Mouse (Mus musculus): ENCODE measurements around the gene Enpp7.

Gene Enpp7

GRCm38 (mm10) chr11:118985571-118985970 lies 2.4 kb upstream of the Enpp7 start:
- in situ Hi-C loops (cut with MboI; ENCODE audit: low pct_unique_long_range_greater_than_20kb in 1 of 2, low sequenced_read_pairs in 2 of 2, unreplicated experiment in 1 of 2): no loop called here

DNA sequence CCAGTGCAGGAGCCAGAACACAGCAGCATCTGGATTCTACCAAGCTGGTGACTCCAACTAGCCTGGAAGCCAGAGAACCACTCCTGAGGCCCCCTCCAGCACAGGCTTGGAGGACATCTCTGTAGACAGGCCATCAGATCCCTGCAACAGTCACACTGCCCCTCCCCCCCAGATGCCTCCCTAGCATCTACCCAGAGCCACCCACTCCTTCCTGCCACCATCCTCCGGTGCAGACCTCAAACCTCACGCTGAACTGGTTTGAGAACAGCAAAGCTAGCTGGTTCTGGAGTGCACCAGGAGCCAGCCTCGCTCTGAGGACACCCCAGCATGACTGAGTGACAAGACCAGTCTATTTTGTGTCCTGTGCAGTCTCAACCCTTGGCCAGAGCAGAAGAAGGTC lies 4.8 kb downstream of the Enpp7 start:
- in situ Hi-C loops (cut with MboI; ENCODE audit: low pct_unique_long_range_greater_than_20kb in 1 of 2, low sequenced_read_pairs in 2 of 2, unreplicated experiment in 1 of 2): no loop called here

DNA sequence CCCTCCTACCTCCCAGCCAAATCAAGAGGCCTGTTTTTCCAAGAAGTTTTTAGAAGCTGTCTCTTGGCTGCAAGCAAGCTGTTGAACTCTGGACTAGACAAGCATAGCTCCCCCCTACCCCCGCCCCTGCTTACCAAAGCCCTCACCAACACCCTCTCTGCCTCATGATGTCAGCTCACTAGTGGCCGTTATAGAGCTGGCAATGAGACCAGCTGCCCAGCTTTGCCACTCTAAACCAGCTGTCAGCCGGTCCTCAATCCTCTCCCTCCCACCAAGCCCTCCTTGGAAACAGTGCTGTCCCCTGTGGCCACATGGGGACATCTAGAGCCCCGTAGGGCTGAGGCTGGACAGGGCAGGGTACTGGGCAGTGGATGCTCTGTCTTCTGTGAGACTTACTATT lies 7.5 kb downstream of the Enpp7 start:
- in situ Hi-C loops (cut with MboI; ENCODE audit: low pct_unique_long_range_greater_than_20kb in 1 of 2, low sequenced_read_pairs in 2 of 2, unreplicated experiment in 1 of 2): no loop called here

GRCm38 (mm10) chr11:118997182-118997581 lies 9.2 kb downstream of the Enpp7 start:
- in situ Hi-C loops (cut with MboI; ENCODE audit: low pct_unique_long_range_greater_than_20kb in 1 of 2, low sequenced_read_pairs in 2 of 2, unreplicated experiment in 1 of 2): no loop called here

GRCm38 (mm10) chr11:118998540-118999265 lies 10.7 kb downstream of the Enpp7 start:
- in situ Hi-C loops (cut with MboI; ENCODE audit: low pct_unique_long_range_greater_than_20kb in 1 of 2, low sequenced_read_pairs in 2 of 2, unreplicated experiment in 1 of 2): no loop called here

DNA sequence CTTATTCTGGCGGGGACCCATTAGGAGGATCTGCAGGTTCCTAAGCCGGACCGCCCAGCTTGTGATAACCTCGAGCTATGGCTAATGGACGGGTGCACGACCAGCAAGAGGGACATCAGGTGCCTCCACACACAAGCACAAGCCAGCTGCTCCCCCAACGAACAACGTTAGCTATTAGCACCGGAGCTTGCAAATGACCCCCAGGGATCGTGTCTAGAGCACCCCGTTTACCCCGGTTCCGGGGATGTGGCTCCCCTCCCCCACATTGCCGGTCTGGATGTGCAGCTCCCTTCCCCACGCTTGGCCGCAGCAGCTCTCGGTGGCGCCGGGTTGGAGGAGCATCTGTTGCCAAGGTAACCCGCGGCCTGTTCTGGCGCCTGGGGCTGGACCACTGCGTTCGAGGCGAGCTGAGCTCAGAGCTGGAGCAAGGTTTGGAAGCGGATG lies 11.4 kb downstream of the Enpp7 start:
- in situ Hi-C loops (cut with MboI; ENCODE audit: low pct_unique_long_range_greater_than_20kb in 1 of 2, low sequenced_read_pairs in 2 of 2, unreplicated experiment in 1 of 2): no loop called here

DNA sequence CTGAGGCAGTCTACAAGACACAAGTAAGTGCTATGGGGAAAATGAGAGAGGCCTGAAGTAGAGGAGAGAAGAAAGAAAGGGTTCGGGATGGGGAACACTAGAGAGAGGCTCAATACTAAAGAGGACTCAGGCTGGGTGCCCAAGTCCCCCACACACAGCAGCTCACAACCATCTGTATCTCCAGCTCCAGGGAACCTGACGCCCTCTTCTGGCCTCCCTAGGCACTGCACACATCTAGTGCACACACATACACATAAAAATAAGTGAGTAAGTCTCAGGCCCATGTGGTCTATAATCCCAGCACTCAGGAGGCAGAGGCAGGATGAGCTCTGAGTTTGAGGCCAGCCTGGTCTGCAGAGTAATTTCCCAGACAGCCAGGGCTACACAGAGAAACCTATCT lies 12.9 kb downstream of the Enpp7 start:
- in situ Hi-C loops (cut with MboI; ENCODE audit: low pct_unique_long_range_greater_than_20kb in 1 of 2, low sequenced_read_pairs in 2 of 2, unreplicated experiment in 1 of 2): no loop called here

- in situ Hi-C loops (cut with MboI; ENCODE audit: low pct_unique_long_range_greater_than_20kb in 1 of 2, low sequenced_read_pairs in 2 of 2, unreplicated experiment in 1 of 2): no loop called here
Observed at GRCm38 (mm10) chr11:119001493-119002128, 13.6 kb downstream of the Enpp7 start.

DNA sequence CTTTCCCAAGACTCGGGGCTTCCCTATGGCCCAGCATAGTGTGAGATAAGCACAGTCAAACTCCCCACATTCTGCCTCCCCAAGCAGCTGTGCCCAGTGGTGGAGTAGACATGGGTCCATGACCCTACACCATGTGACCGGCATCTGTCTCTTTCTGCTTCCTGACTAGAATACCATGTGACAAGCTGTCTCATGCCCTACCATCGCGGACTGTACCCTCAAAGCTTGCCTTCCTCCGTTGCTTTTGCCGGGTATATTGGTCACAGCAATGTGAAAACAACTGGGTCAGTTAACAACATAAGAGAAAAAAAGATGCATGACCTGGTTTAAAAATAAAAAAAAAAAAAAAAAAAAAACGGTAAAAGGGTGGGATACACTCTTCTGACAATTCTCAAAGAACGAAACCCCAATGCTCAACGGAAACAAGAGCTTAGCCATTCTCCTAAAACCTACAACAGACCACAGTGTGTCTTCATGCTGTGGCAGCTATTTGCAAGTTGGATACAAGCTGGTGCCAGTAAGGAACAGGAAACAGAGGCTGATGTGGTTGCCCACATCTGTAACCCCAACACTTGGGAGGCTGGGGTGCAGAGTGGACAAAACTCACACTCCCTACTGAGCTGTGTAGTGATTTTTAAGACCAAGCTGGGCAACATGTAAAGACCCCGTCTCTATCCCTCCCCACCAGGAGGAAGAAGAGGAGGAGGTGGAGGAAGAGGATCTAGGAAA lies 17.7 kb downstream of the Enpp7 start:
- in situ Hi-C loops (cut with MboI; ENCODE audit: low pct_unique_long_range_greater_than_20kb in 1 of 2, low sequenced_read_pairs in 2 of 2, unreplicated experiment in 1 of 2): no loop called here

DNA sequence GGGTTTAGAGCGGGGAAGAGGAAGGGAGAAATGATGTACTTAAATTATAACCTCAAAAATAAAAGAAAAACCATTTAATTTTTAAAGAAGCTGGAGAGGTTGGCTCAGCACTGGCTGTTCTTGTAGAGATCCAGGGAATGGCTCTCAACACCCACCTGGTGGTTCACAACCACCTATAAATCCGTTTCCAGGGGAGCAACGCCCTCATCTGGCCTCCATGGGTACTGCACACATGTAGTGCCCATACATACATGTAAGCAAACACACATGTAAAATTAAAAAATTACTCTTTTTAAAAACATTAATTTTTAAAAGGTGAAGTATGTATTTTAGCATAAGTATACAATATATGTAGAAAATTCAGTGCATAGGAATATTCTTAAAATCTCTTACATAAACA lies 18.5 kb downstream of the Enpp7 start:
- in situ Hi-C loops (cut with MboI; ENCODE audit: low pct_unique_long_range_greater_than_20kb in 1 of 2, low sequenced_read_pairs in 2 of 2, unreplicated experiment in 1 of 2): no loop called here

DNA sequence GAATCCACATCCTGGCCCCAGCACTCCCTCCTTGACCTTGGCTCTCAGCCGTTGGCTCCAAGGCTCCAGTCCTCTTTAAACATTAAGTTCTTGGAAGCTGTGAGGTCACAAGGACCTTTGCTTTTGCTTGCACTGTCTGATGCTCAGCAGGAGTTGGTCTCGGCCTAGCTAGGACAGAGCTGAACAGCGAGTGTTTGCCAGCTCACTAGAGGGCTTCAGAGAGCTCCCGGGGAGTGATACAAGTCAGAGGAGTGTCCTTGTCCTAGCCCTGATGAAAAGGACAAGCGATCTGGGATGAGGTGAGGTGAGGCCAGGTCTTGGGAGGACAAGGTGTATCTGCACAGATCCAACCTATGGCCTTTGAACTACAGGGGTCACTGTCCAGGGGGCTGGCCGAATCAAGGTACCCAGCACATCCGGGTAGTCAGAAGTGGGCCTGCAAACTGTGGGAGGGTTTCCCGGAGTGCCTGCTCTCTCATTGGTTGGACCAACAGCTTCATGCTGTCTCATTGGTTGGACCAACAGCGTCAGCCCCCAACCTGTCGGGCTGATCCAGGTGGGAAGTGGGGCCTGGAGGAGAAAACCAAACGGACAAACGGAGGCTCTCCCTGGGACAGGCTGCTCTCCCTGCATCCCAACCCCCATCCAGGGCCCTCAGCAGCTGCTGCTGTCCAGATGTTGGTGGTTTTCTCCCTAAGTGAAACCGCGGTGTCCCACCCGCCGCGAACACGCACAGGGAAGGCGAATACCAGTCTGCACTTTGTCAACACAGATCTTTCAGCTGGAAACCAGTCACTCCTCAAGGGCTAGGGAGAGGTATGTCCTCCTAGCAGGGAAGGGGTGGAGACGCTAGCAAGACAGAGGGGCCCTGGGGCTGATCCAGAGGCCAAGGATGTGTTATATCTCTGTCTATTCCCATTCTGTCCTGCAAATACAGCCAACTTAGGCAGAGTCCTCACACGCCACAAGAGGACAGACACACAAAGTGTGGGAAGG lies 19.8 kb downstream of the Enpp7 start:
- in situ Hi-C loops (cut with MboI; ENCODE audit: low pct_unique_long_range_greater_than_20kb in 1 of 2, low sequenced_read_pairs in 2 of 2, unreplicated experiment in 1 of 2): no loop called here

- in situ Hi-C loops (cut with MboI; ENCODE audit: low pct_unique_long_range_greater_than_20kb in 1 of 2, low sequenced_read_pairs in 2 of 2, unreplicated experiment in 1 of 2): no loop called here
Observed at GRCm38 (mm10) chr11:119014455-119014854, 26.5 kb downstream of the Enpp7 start.

DNA sequence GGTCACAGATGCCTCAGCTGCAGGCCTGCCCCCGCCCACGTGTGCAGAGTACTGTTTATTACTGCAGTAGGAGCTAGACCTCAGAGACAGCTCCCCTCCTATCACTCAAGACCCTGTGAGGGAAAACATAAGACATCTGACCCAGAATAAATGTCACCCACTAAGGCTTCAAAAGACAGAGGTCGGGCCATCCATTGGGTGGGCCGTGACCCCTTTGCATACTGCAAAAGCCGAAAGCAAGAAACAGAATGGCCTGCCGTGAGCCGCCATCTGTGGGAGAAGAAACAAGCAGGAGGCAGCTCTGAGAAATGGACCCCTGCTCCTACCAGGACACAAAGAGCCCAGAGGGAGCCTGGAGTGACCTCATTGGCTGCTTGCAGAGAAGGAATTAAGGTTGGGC lies 29.5 kb downstream of the Enpp7 start:
- in situ Hi-C loops (cut with MboI; ENCODE audit: low pct_unique_long_range_greater_than_20kb in 1 of 2, low sequenced_read_pairs in 2 of 2, unreplicated experiment in 1 of 2): no loop called here

GRCm38 (mm10) chr11:119021180-119021579 lies 33.2 kb downstream of the Enpp7 start:
- in situ Hi-C loops (cut with MboI; ENCODE audit: low pct_unique_long_range_greater_than_20kb in 1 of 2, low sequenced_read_pairs in 2 of 2, unreplicated experiment in 1 of 2): no loop called here

GRCm38 (mm10) chr11:119022068-119022894 lies 34.3 kb downstream of the Enpp7 start:
- in situ Hi-C loops (cut with MboI; ENCODE audit: low pct_unique_long_range_greater_than_20kb in 1 of 2, low sequenced_read_pairs in 2 of 2, unreplicated experiment in 1 of 2): no loop called here

- in situ Hi-C loops (cut with MboI; ENCODE audit: low pct_unique_long_range_greater_than_20kb in 1 of 2, low sequenced_read_pairs in 2 of 2, unreplicated experiment in 1 of 2): no loop called here
Observed at GRCm38 (mm10) chr11:119022895-119023615, 35.1 kb downstream of the Enpp7 start, which contains the start of gene Cbx2. TSS of gene Cbx2 (plus strand) at chr11:119022962.

- in situ Hi-C loops (cut with MboI; ENCODE audit: low pct_unique_long_range_greater_than_20kb in 1 of 2, low sequenced_read_pairs in 2 of 2, unreplicated experiment in 1 of 2): no loop called here
Observed at GRCm38 (mm10) chr11:119023616-119023980, 35.6 kb downstream of the Enpp7 start.
